Mouse (Mus musculus) liver, embryonic 16.5 days (tissue): ENCODE data around the gene Bbx. TPM values are rescaled to one million over a fixed set of nuclear protein-coding genes. Genes with fewer than 3 reads are reported as not detected.

Experiments
- ATAC-seq: fragments of 200-750 bp; cut with Nextera tagmentation; 2 replicates; pipeline ENCODE4 v1.8.0; 2017; ENCODE audit warnings: low read depth, mild to moderate bottlenecking, moderate number of reproducible peaks, moderate library complexity
- H3K27ac ChIP-seq: fragments of 300-500 bp; sonication (generic); 2 replicates; pipeline ENCODE4 v1.5.1; 2014; ENCODE audit warnings: mild to moderate bottlenecking, low read length
- H3K27me3 ChIP-seq: fragments of 300-500 bp; sonication (generic); 2 replicates; pipeline ENCODE4 v1.6.1; 2014; ENCODE audit warnings: low read depth, low read length, mixed read lengths; ENCODE audit not compliant: control insufficient read depth, insufficient read depth
- H3K36me3 ChIP-seq: fragments of 300-500 bp; sonication (generic); 2 replicates; pipeline ENCODE4 v1.6.1; 2014; ENCODE audit warnings: mild to moderate bottlenecking; ENCODE audit not compliant: control insufficient read depth, insufficient read depth
- H3K4me1 ChIP-seq: fragments of 300-500 bp; sonication (generic); 2 replicates; pipeline ENCODE4 v1.6.1; 2014; ENCODE audit warnings: low read depth, low read length, mixed read lengths; ENCODE audit not compliant: control insufficient read depth
- H3K4me2 ChIP-seq: fragments of 300-500 bp; sonication (generic); 2 replicates; pipeline ENCODE4 v1.6.1; 2014; ENCODE audit warnings: low read depth, low read length, mixed read lengths
- H3K4me3 ChIP-seq: fragments of 300-500 bp; sonication (generic); 2 replicates; pipeline ENCODE4 v1.5.1; 2014; ENCODE audit warnings: low read depth, mild to moderate bottlenecking, low read length
- H3K9ac ChIP-seq: fragments of 300-500 bp; sonication (generic); 2 replicates; pipeline ENCODE4 v1.6.1; 2014; ENCODE audit warnings: low read depth, low read length
- H3K9me3 ChIP-seq: fragments of 300-500 bp; sonication (generic); replicated peaks from 2 replicates; pipeline ENCODE4 v1.6.1; 2016; ENCODE audit warnings: low read length; ENCODE audit not compliant: control insufficient read depth
- WGBS: fragments of 180-500 bp; shearing (Covaris S2); extraction: QIAGEN DNeasy Blood & Tissue Kit; methylation state at CpG from one replicate; pipeline ENCODE4 v1.1.7; 2014; ENCODE audit not compliant: insufficient replicate concordance; 5-methylcytosine and 5-hydroxymethylcytosine counted together
- polyA plus RNA-seq: library from polyadenylated mRNA; unstranded; fragments of >200 nt; fragmentation: Nextera tagmentation; extraction: Ambion mirVana; gene quantifications from 2 replicates; pipeline ENCODE4 v1.2.1, GENCODE M21; 2015

Gene Bbx
- polyA plus RNA-seq, 1 experiment from 2014 or later: 6.2 TPM

DNA sequence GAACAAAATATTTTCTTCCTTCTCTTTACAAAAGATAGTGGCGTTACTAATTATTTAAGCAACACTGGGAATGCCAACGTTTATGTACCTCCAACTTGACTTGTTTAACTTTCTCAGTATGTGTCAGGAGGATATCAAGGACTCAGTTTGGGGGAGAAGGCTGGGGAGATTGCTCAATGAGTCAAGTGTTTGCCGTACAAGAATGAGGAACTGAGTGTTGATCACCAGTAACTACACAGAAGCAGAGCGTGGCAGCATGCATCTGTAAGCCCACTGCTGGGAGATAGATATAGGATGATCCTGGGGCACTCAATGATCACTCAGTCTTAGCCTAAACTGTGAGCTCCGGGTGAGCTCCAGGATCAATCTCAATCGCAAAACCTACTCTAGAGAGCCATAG lies 12.8 kb upstream of the Bbx start:
- H3K9ac ChIP-seq: no peak overlapping the region
- no peak overlapping the region for H3K4me2 ChIP-seq
- no peaks in the 10 kb centered on the region for H3K36me3 ChIP-seq
- no peak for ATAC-seq
- no peak overlapping the region for H3K4me3 ChIP-seq
- 42% methylated on average over 6 of the region's 6 CpGs for WGBS
- no peaks in the 10 kb centered on the region for H3K27me3 ChIP-seq
- no peaks in the 10 kb centered on the region for H3K9me3 ChIP-seq
- no peaks in the 10 kb centered on the region for H3K4me1 ChIP-seq
- H3K27ac ChIP-seq: no peak overlapping the region

DNA sequence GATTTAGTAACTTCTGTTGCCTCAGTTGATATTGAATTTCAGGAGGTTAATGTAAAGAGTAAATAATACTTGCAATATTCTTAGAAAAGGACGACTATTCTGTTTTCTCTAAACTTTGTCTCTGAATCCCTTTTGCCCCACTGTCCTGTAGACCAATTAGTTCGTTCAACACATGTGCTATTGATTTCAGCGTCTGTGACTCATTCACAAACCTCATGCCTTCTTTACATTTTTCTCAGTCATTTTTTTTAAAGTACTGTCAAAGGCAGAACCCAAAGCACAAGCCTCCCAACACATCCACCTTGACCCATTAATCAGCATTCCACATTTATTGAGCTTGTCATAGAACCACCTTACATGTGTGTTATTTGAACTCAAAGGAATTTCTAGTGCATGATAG lies 6.6 kb upstream of the Bbx start:
- 65% methylated on average over 3 of the region's 3 CpGs for WGBS
- no peak overlapping the region for H3K4me3 ChIP-seq
- no peaks in the 10 kb centered on the region for H3K36me3 ChIP-seq
- H3K27ac ChIP-seq: no peak overlapping the region
- H3K9me3 ChIP-seq: no peaks in the 10 kb centered on the region
- ATAC-seq: no peak
- H3K9ac ChIP-seq: no peak overlapping the region
- H3K4me1 ChIP-seq: no peaks in the 10 kb centered on the region
- H3K27me3 ChIP-seq: no peaks in the 10 kb centered on the region
- H3K4me2 ChIP-seq: no peak overlapping the region

DNA sequence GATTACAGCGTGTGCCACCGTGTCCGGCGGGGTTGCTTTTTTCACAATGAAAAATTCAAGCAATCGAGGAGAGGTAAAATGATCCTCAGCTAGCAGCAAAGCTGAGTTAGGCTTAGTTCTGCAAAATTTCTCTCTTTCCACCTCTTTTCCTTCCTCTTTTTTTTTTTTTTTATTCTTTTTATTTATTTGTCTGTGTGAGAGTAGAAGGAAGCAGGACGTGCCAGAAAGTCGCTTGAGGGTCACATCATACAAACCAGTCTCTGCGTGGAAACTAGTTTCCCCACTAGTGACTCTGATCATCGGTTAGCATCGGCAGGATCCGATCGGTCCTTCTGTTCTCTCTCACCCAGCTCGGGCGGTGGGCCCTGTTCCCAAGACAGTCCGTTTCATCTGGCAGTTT lies 5.6 kb upstream of the Bbx start:
- no peak for ATAC-seq
- Histone ChIP-seq H3K9ac (no peak overlapping the region), H3K4me2 (no peak overlapping the region), H3K36me3 (no peaks in the 10 kb centered on the region), H3K27ac (no peak overlapping the region), H3K9me3 (no peaks in the 10 kb centered on the region), H3K27me3 (no peaks in the 10 kb centered on the region), H3K4me1 (peaks cover 2% of the 10 kb centered on the region), H3K4me3 (no peak overlapping the region)
- 64% methylated on average over 15 of the region's 15 CpGs for whole genome bisulfite sequencing

DNA sequence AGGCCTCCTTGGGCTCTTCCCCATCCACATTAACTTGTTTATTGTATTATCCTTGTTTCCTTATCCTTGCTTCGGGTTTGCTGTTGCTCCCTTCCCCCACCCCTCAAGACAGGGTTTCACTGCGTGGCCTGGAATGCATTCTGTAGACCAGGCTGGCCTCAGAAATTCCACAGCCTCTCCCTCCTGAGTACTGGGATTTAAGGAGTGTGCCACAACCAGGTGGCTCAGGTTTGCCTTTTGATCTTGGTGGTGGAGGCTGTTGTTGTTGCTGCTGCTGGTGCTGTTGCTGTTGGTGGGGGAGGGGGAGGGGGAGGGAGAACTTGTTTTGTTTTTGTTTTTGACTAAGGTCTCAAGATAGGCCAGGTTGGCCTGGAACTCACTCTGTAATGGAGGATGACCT lies 5.1 kb upstream of the Bbx start:
- WGBS: 54% methylated on average over 2 of the region's 2 CpGs
- H3K36me3 ChIP-seq: no peaks in the 10 kb centered on the region
- no peak for ATAC-seq
- H3K27me3 ChIP-seq: no peaks in the 10 kb centered on the region
- no peaks in the 10 kb centered on the region for H3K9me3 ChIP-seq
- H3K4me2 ChIP-seq: no peak overlapping the region
- peaks cover 5% of the 10 kb centered on the region for H3K4me1 ChIP-seq
- H3K4me3 ChIP-seq: no peak overlapping the region
- no peak overlapping the region for H3K9ac ChIP-seq
- no peak overlapping the region for H3K27ac ChIP-seq

DNA sequence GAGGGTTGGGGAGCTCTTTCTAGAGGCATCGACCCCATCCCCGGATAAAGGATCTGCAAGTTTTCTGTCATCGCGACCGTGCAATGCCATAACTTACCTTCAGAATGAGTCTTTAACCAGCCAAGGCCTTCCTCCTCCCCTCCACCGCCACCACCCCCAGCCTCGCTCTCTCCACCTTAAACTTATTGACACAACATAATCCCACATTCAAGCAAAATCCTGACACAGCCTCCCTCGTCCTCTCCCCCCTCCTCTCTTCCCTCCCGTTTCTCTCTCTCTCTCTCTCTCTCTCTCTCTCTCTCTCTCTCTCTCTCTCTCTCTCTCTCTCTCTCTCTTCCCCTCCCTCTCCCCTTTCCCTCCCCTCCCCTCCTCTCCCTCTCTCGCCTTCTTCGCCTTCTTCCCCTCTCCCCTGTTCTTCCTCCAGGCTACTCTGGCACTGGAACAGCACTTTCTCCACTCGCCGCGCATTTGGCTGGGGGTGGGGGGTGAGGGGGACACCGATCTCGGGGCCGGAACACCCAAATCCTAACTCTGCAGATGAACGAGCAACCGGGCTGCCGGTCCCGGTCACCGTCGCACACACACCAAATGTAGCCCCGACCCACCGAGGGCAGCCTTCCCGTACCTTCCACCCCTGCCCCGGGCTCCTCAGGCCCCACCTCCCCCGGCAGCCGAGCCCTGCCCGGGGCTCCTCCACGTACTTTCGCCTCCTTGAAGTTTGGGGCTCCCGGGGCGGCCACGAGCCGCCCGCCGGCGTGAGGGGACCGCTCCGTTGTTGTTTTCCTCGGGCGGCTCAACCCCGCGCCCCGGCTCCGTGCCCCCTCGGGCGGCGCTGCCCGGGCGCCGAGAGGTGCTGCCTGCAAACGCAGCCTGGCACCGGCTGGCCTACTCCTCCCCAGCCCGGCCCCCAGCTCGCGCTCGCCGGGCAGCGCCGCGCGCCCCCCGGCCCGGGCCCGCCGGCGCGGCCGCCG lies 894 bp downstream of the Bbx start:
- Histone ChIP-seq H3K4me2 (peak overlapping the region; percentile 97), H3K4me3 (peak overlapping the region; percentile 86), H3K36me3 (no peaks in the 10 kb centered on the region), H3K9ac (peak overlapping the region; percentile 88), H3K9me3 (no peaks in the 10 kb centered on the region), H3K27ac (peak overlapping the region; percentile 92), H3K4me1 (peaks cover 7% of the 10 kb centered on the region), H3K27me3 (no peaks in the 10 kb centered on the region)
- WGBS: under 1% methylated on average over 72 of the region's 72 CpGs
- peak; percentile 50 for ATAC-seq

DNA sequence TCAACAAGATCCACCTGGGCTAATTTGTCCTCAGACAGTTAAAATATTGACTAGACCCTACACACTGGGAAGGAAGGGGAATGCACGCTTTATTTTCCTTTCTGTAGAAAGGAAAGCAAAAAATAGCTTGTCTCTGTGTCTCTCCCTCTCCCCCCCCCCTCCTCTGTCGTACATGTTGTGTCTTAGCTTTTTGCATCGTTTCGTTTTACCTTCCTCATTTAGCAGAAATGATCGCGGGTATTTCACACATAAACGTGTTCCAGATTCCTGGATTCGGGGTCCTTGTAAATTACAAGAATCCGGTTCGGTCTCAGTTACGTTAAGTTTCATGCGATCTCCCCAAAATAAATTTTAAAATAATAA lies 1.7 kb downstream of the Bbx start:
- Histone ChIP-seq H3K9me3 (no peaks in the 10 kb centered on the region), H3K27ac (no peak overlapping the region), H3K4me3 (peak overlapping the region; percentile 86), H3K4me1 (peaks cover 7% of the 10 kb centered on the region), H3K9ac (peak overlapping the region; percentile 88), H3K27me3 (no peaks in the 10 kb centered on the region), H3K36me3 (no peaks in the 10 kb centered on the region), H3K4me2 (peak overlapping the region; percentile 97)
- ATAC-seq: no peak
- WGBS: under 1% methylated on average over 12 of the region's 12 CpGs

DNA sequence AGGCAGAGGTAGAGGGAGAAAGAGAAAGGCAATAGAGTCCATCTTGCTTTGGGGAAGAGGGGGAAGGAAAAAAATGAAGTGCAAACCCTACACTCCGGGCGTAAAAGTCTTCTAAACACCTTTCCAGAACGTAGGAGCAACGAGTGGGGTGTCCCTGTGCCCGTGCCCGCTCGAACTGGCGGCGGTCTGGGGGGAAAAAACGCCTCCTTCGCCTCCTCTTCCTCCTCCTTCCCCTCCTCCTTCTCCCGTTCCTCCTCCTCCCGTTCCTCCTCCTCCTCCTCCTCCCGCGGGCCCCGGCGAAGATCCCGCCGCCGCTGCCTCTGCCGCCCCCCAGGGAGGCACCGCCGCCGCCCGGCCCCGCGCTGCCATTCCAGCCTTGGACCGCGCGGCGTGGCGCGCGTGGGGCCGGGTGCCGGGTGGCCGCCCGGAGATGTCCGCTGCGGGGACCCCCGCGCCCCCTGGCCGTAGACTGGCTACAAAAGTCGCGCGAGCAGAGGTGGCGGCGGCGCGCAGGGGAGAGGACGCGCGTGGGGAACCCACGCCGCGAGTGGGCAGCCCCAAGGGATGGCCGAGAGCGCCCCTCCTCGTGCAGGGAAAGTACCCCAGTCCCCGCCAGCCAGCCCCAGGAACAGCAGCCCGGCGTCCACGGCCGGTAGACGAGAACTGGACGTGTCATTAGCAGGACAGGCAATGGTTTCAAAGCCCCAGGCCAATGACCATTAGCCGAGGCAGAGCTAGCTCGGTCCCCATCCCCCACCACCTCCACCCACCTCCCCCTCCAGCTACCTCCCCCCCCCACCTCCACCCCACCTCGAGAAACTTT lies 2.3 kb downstream of the Bbx start:
- no peak for ATAC-seq
- H3K9ac ChIP-seq: peak overlapping the region; percentile 88

DNA sequence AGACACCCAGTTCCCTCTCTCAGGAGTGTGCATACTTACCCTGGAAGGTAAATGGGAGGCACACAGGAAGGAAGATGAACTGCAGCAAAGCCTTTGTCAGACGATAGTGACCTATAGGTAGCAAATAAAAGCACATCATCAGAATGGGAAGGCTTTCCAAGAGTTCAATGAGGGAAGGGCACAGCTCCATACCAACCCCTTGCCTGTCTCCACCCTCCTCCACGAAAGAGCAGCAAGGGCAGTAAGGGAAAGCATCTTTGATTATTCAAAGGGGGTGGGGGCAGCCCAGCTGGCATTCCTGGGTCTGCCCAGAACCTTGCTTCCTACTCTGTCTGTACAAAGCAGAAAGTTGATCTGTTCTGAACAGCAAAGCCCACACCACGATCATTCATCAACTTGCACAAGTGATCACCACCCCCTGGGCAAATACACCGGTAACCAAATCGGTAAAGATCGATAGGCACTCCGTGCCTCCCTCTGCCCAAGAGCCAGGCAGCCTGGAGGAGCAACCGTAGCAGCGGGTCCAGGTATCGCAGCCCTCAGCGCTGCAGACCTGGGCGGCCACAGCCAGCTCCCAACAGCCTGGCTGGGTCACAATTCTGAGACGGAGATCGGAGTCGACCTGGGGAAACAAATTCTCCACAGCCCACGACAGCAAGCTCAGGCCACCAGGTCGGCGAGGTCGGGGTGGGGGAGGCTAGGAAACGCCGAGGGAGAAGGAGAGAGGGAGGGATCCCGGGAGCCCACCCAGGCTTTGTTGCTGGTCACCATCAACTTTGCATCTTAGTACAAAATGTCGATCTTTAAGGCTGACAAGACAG lies 3.1 kb downstream of the Bbx start:
- H3K4me3 ChIP-seq: peak overlapping the region; percentile 86
- H3K4me2 ChIP-seq: peak overlapping the region; percentile 97
- no peaks in the 10 kb centered on the region for H3K9me3 ChIP-seq
- peaks cover 7% of the 10 kb centered on the region for H3K4me1 ChIP-seq
- H3K9ac ChIP-seq: peak overlapping the region; percentile 32; the same call in 1 of the 2 replicates
- H3K27me3 ChIP-seq: no peaks in the 10 kb centered on the region
- 10% methylated on average over 23 of the region's 23 CpGs for WGBS
- no peak overlapping the region for H3K27ac ChIP-seq
- no peak for ATAC-seq
- no peaks in the 10 kb centered on the region for H3K36me3 ChIP-seq

More for the DNA sequence above, 2.3 kb downstream of the Bbx start:
- peak overlapping the region; percentile 86 for H3K4me3 ChIP-seq
- WGBS: 1% methylated on average over 58 of the region's 69 CpGs
- no peaks in the 10 kb centered on the region for H3K36me3 ChIP-seq
- peaks cover 7% of the 10 kb centered on the region for H3K4me1 ChIP-seq
- H3K9me3 ChIP-seq: no peaks in the 10 kb centered on the region
- no peaks in the 10 kb centered on the region for H3K27me3 ChIP-seq
- no peak overlapping the region for H3K27ac ChIP-seq
- H3K4me2 ChIP-seq: peak overlapping the region; percentile 97
